Mouse (Mus musculus) liver, adult 2 months (tissue): Measurements from ENCODE around the gene Rbp3. TPM values are rescaled to one million over a fixed set of nuclear protein-coding genes. Genes with fewer than 3 reads are reported as not detected.
A peak's percentile ranks its signal among the peaks of the same experiment; 100 is the strongest.

Source experiments
- DNase-seq: peaks from one replicate; pipeline ENCODE4 v3.0.0-alpha.2; 2011; ENCODE audit warnings: low read depth, low spot score; ENCODE audit errors: extremely low read depth
- H3K27ac ChIP-seq: fragments of 200-500 bp; replicated peaks from 2 replicates; pipeline ENCODE4 v1.5.1; 2012; ENCODE audit warnings: low read depth, mild to moderate bottlenecking, control low read depth, inconsistent platforms, low read length; ENCODE audit not compliant: insufficient read depth
- H3K27me3 ChIP-seq: fragments of 200-500 bp; 2 replicates; pipeline ENCODE4 v1.6.1; 2012; ENCODE audit warnings: mild to moderate bottlenecking, moderate library complexity, low read length, inconsistent platforms; ENCODE audit not compliant: control insufficient read depth, insufficient read depth
- H3K36me3 ChIP-seq: fragments of 200-500 bp; 2 replicates; pipeline ENCODE4 v1.6.1; 2012; ENCODE audit warnings: low read length, inconsistent platforms; ENCODE audit not compliant: control insufficient read depth, insufficient read depth
- H3K4me1 ChIP-seq: fragments of 200-500 bp; 2 replicates; pipeline ENCODE4 v1.6.1; 2011; ENCODE audit warnings: low read length; ENCODE audit not compliant: control insufficient read depth, insufficient read depth
- H3K4me3 ChIP-seq: fragments of 200-500 bp; 2 replicates; pipeline ENCODE4 v1.5.1; 2011; ENCODE audit warnings: low read depth, mild to moderate bottlenecking, control low read depth, low read length, moderate library complexity; ENCODE audit not compliant: insufficient read depth
- H3K79me2 ChIP-seq: fragments of 200-500 bp; 2 replicates; pipeline ENCODE4 v1.6.1; 2012; ENCODE audit warnings: inconsistent platforms, mild to moderate bottlenecking, low read length, moderate library complexity; ENCODE audit not compliant: control insufficient read depth, insufficient read depth
- H3K9ac ChIP-seq: fragments of 200-500 bp; 2 replicates; pipeline ENCODE4 v1.6.1; 2012; ENCODE audit warnings: low read depth, mild to moderate bottlenecking, control low read depth, inconsistent platforms, low read length
- CTCF ChIP-seq: fragments of 200-500 bp; IDR thresholded peaks from 2 replicates; pipeline ENCODE4 v1.5.1; 2011; ENCODE audit warnings: low read depth, low read length, control low read depth
- POLR2A ChIP-seq: fragments of 200-500 bp; IDR thresholded peaks from 2 replicates; pipeline ENCODE4 v1.6.1; 2011; ENCODE audit warnings: low read length, control low read depth; ENCODE audit not compliant: insufficient read depth; ENCODE audit errors: extremely low read depth
- WGBS: fragments of 180-500 bp; shearing (Covaris S2); methylation state at CpG from one replicate; pipeline ENCODE4 v1.1.7; 2018; 5-methylcytosine and 5-hydroxymethylcytosine counted together
- polyA plus RNA-seq: library from polyadenylated mRNA; depleted of rRNA; stranded (reverse); fragments of >200 nt; gene quantifications from 2 replicates; pipeline ENCODE4 v1.2.3, GENCODE M21; 2012
- total RNA-seq: library from RNA; depleted of rRNA; stranded (reverse); fragments of >200 nt; gene quantifications from 2 replicates; pipeline ENCODE4 v1.2.3, GENCODE M21; 2014

Gene Rbp3
- total and polyA plus RNA-seq, 2 experiments = not detected

- Histone ChIP-seq H3K36me3 (no peaks in the 10 kb centered on the region), H3K4me3 (no peak overlapping the region), H3K9ac (no peak overlapping the region), H3K27me3 (no peaks in the 10 kb centered on the region), H3K79me2 (no peaks in the 10 kb centered on the region), H3K4me1 (no peaks in the 10 kb centered on the region), H3K27ac (no peak overlapping the region)
- DNase-seq = no peak
- TF ChIP-seq POLR2A (no peak), CTCF (no peak)
- 13% methylated on average over 3 of the region's 3 CpGs for WGBS
These were observed 5.0 kb downstream of the Rbp3 start for GRCm38 (mm10) chr14:33958841-33959240.

GRCm38 (mm10) chr14:33959341-33959740 is 5.5 kb downstream of the Rbp3 start:
- TF ChIP-seq CTCF = peak; percentile 75
- no peak for TF ChIP-seq POLR2A
- Histone ChIP-seq H3K36me3 (no peaks in the 10 kb centered on the region), H3K9ac (no peak overlapping the region), H3K27me3 (no peaks in the 10 kb centered on the region), H3K79me2 (no peaks in the 10 kb centered on the region), H3K27ac (no peak overlapping the region), H3K4me1 (no peaks in the 10 kb centered on the region), H3K4me3 (no peak overlapping the region)
- 3% methylated on average over 9 of the region's 9 CpGs for WGBS
- DNase-seq = no peak

GRCm38 (mm10) chr14:33965675-33966074 is 11.9 kb downstream of the Rbp3 start:
- Histone ChIP-seq H3K4me1 (no peaks in the 10 kb centered on the region), H3K27me3 (no peaks in the 10 kb centered on the region), H3K79me2 (no peaks in the 10 kb centered on the region), H3K27ac (no peak overlapping the region), H3K9ac (no peak overlapping the region), H3K36me3 (no peaks in the 10 kb centered on the region), H3K4me3 (no peak overlapping the region)
- DNase-seq = no peak
- 61% methylated on average over 7 of the region's 7 CpGs for WGBS
- no peak for TF ChIP-seq POLR2A

- H3K79me2 ChIP-seq = no peaks in the 10 kb centered on the region
- DNase-seq = no peak
- WGBS = 46% methylated on average over 7 of the region's 7 CpGs
- H3K27me3 ChIP-seq = no peaks in the 10 kb centered on the region
- H3K9ac ChIP-seq = no peak overlapping the region
- no peaks in the 10 kb centered on the region for H3K4me1 ChIP-seq
- no peaks in the 10 kb centered on the region for H3K36me3 ChIP-seq
- H3K4me3 ChIP-seq = no peak overlapping the region
- H3K27ac ChIP-seq = no peak overlapping the region
- TF ChIP-seq CTCF (peak; percentile 33), POLR2A (no peak)
These were observed 18.9 kb downstream of the Rbp3 start for GRCm38 (mm10) chr14:33972679-33973078.

- H3K27me3 ChIP-seq = peaks cover 6% of the 10 kb centered on the region; the same call in 1 of the 2 replicates
- H3K4me1 ChIP-seq = no peaks in the 10 kb centered on the region
- no peak for DNase-seq
- no peak overlapping the region for H3K27ac ChIP-seq
- no peaks in the 10 kb centered on the region for H3K36me3 ChIP-seq
- no peak overlapping the region for H3K4me3 ChIP-seq
- H3K9ac ChIP-seq = no peak overlapping the region
- H3K79me2 ChIP-seq = no peaks in the 10 kb centered on the region
- 72% methylated on average over 5 of the region's 5 CpGs for WGBS
- TF ChIP-seq CTCF (no peak), POLR2A (no peak)
These were observed 20.9 kb downstream of the Rbp3 start for GRCm38 (mm10) chr14:33974752-33975151.

GRCm38 (mm10) chr14:33977748-33978147 is 23.9 kb downstream of the Rbp3 start:
- no peak for TF ChIP-seq POLR2A
- TF ChIP-seq CTCF = no peak
- WGBS = 46% methylated on average over 7 of the region's 7 CpGs
- no peaks in the 10 kb centered on the region for H3K4me1 ChIP-seq
- H3K4me3 ChIP-seq = no peak overlapping the region
- peaks cover 6% of the 10 kb centered on the region; the same call in 1 of the 2 replicates for H3K27me3 ChIP-seq
- no peak overlapping the region for H3K9ac ChIP-seq
- no peak overlapping the region for H3K27ac ChIP-seq
- H3K36me3 ChIP-seq = no peaks in the 10 kb centered on the region
- H3K79me2 ChIP-seq = no peaks in the 10 kb centered on the region
- DNase-seq = no peak
